Mouse (Mus musculus): Measurements from ENCODE around the gene Rdh19. TPM values are rescaled to one million over a fixed set of nuclear protein-coding genes. Genes with fewer than 3 reads are reported as not detected.
"Not testable (repeated sequence)": the region's sequence is repeated elsewhere in the genome, so short reads cannot be mapped to it uniquely, and the experiment has no call there.

Gene Rdh19
- polyA plus RNA-seq (2014; fragmentation: Nextera tagmentation; extraction: Ambion mirVana) = not detected in 2 replicates

GRCm38 (mm10) chr10:127849628-127850027 lies at the start of gene Rdh19:
Rdh19 (plus strand) TSS chr10:127849928.
- ATAC-seq = no peak
- no peaks in the 10 kb centered on the region for H3K36me3 ChIP-seq (ENCODE audit: control insufficient read depth, insufficient read depth, low read length)
- H3K4me2 ChIP-seq (ENCODE audit: low read length) = no peak within 1 kb of the TSS
- DNase-seq (ENCODE audit: low spot score) = no peak
- WGBS = 84% methylated on average over 1 of the region's 1 CpGs
- H3K9me3 ChIP-seq (replicated peaks; ENCODE audit: control insufficient read depth, low read length) = no peaks in the 10 kb centered on the region
- H3K27ac ChIP-seq (ENCODE audit: low read depth, low read length) = no peak within 1 kb of the TSS
- H3K27me3 ChIP-seq (replicated peaks; ENCODE audit: control insufficient read depth, insufficient read depth, low read length) = no peaks in the 10 kb centered on the region
- H3K9ac ChIP-seq (ENCODE audit: low read length) = no peak within 1 kb of the TSS
- H3K4me1 ChIP-seq (ENCODE audit: control insufficient read depth, insufficient read depth, low read length) = no peaks in the 10 kb centered on the region
- H3K4me3 ChIP-seq (ENCODE audit: low read depth, low read length) = no peak within 1 kb of the TSS

GRCm38 (mm10) chr10:127800891-127801290 lies 48.8 kb upstream of the Rdh19 start, which contains the start of gene Rdh16:
Rdh16 (plus strand) TSS chr10:127801152.
- no peak within 1 kb of the TSS for H3K9ac ChIP-seq (ENCODE audit: low read length)
- WGBS = 90% methylated on average over 6 of the region's 6 CpGs
- H3K9me3 ChIP-seq (replicated peaks; ENCODE audit: control insufficient read depth, low read length) = no peaks in the 10 kb centered on the region
- no peak within 1 kb of the TSS for H3K4me2 ChIP-seq (ENCODE audit: low read length)
- no peaks in the 10 kb centered on the region for H3K4me1 ChIP-seq (ENCODE audit: control insufficient read depth, insufficient read depth, low read length)
- H3K27me3 ChIP-seq (replicated peaks; ENCODE audit: control insufficient read depth, insufficient read depth, low read length) = no peaks in the 10 kb centered on the region
- no peak for DNase-seq (ENCODE audit: low spot score)
- H3K4me3 ChIP-seq (ENCODE audit: low read depth, low read length) = no peak within 1 kb of the TSS
- no peak for ATAC-seq
- H3K27ac ChIP-seq (ENCODE audit: low read depth, low read length) = no peak within 1 kb of the TSS
- no peaks in the 10 kb centered on the region for H3K36me3 ChIP-seq (ENCODE audit: control insufficient read depth, insufficient read depth, low read length)

GRCm38 (mm10) chr10:127801612-127802011 lies 48.1 kb upstream of the Rdh19 start:
- 90% methylated on average over 2 of the region's 2 CpGs for WGBS
- ATAC-seq (no peak), DNase-seq (ENCODE audit: low spot score) (no peak)
- no peak overlapping the region for H3K4me3 ChIP-seq (ENCODE audit: low read depth, low read length)
- no peaks in the 10 kb centered on the region for H3K36me3 ChIP-seq (ENCODE audit: control insufficient read depth, insufficient read depth, low read length)
- H3K4me2 ChIP-seq (ENCODE audit: low read length) = no peak overlapping the region
- H3K27me3 ChIP-seq (replicated peaks; ENCODE audit: control insufficient read depth, insufficient read depth, low read length) = no peaks in the 10 kb centered on the region
- no peaks in the 10 kb centered on the region for H3K4me1 ChIP-seq (ENCODE audit: control insufficient read depth, insufficient read depth, low read length)
- no peaks in the 10 kb centered on the region for H3K9me3 ChIP-seq (replicated peaks; ENCODE audit: control insufficient read depth, low read length)
- no peak overlapping the region for H3K9ac ChIP-seq (ENCODE audit: low read length)
- no peak overlapping the region for H3K27ac ChIP-seq (ENCODE audit: low read depth, low read length)

GRCm38 (mm10) chr10:127802236-127802635 lies 47.5 kb upstream of the Rdh19 start:
- WGBS = 85% methylated on average over 5 of the region's 5 CpGs
- no peaks in the 10 kb centered on the region for H3K27me3 ChIP-seq (replicated peaks; ENCODE audit: control insufficient read depth, insufficient read depth, low read length)

GRCm38 (mm10) chr10:127804416-127804815 lies 45.3 kb upstream of the Rdh19 start:
- no peaks in the 10 kb centered on the region for H3K4me1 ChIP-seq (ENCODE audit: control insufficient read depth, insufficient read depth, low read length)
- no peak overlapping the region for H3K27ac ChIP-seq (ENCODE audit: low read depth, low read length)
- H3K9me3 ChIP-seq (replicated peaks; ENCODE audit: control insufficient read depth, low read length) = no peaks in the 10 kb centered on the region
- H3K4me3 ChIP-seq (ENCODE audit: low read depth, low read length) = no peak overlapping the region
- WGBS = 66% methylated on average over 7 of the region's 7 CpGs
- no peak for ATAC-seq
- no peak overlapping the region for H3K4me2 ChIP-seq (ENCODE audit: low read length)
- no peak for DNase-seq (ENCODE audit: low spot score)
- H3K9ac ChIP-seq (ENCODE audit: low read length) = no peak overlapping the region
- no peaks in the 10 kb centered on the region for H3K36me3 ChIP-seq (ENCODE audit: control insufficient read depth, insufficient read depth, low read length)
- no peaks in the 10 kb centered on the region for H3K27me3 ChIP-seq (replicated peaks; ENCODE audit: control insufficient read depth, insufficient read depth, low read length)

More at GRCm38 (mm10) chr10:127802236-127802635, 47.5 kb upstream of the Rdh19 start:
- Histone ChIP-seq H3K4me3 (ENCODE audit: low read depth, low read length) (no peak overlapping the region), H3K9ac (ENCODE audit: low read length) (no peak overlapping the region), H3K9me3 (replicated peaks; ENCODE audit: control insufficient read depth, low read length) (no peaks in the 10 kb centered on the region), H3K4me1 (ENCODE audit: control insufficient read depth, insufficient read depth, low read length) (no peaks in the 10 kb centered on the region), H3K36me3 (ENCODE audit: control insufficient read depth, insufficient read depth, low read length) (no peaks in the 10 kb centered on the region), H3K27ac (ENCODE audit: low read depth, low read length) (no peak overlapping the region), H3K4me2 (ENCODE audit: low read length) (no peak overlapping the region)
- ATAC-seq (no peak), DNase-seq (ENCODE audit: low spot score) (no peak)

GRCm38 (mm10) chr10:127815888-127816287 lies 33.8 kb upstream of the Rdh19 start:
- H3K27me3 ChIP-seq (replicated peaks; ENCODE audit: control insufficient read depth, insufficient read depth, low read length) = no peaks in the 10 kb centered on the region
- H3K27ac ChIP-seq (ENCODE audit: low read depth, low read length) = no peak overlapping the region
- H3K4me2 ChIP-seq (ENCODE audit: low read length) = no peak overlapping the region
- no peaks in the 10 kb centered on the region for H3K4me1 ChIP-seq (ENCODE audit: control insufficient read depth, insufficient read depth, low read length)
- H3K4me3 ChIP-seq (ENCODE audit: low read depth, low read length) = no peak overlapping the region
- no peaks in the 10 kb centered on the region for H3K36me3 ChIP-seq (ENCODE audit: control insufficient read depth, insufficient read depth, low read length)
- H3K9me3 ChIP-seq (replicated peaks; ENCODE audit: control insufficient read depth, low read length) = 0 out of 2 replicates have a peak, but pooled peaks cover 2% of the 10 kb centered on the region
- ATAC-seq (no peak), DNase-seq (ENCODE audit: low spot score) (no peak)
- H3K9ac ChIP-seq (ENCODE audit: low read length) = no peak overlapping the region

GRCm38 (mm10) chr10:127817268-127817910 lies 32.3 kb upstream of the Rdh19 start:
- not testable (repeated sequence) for H3K36me3 ChIP-seq (ENCODE audit: control insufficient read depth, insufficient read depth, low read length); H3K9ac ChIP-seq (ENCODE audit: low read length); H3K27ac ChIP-seq (ENCODE audit: low read depth, low read length); H3K4me1 ChIP-seq (ENCODE audit: control insufficient read depth, insufficient read depth, low read length); H3K4me2 ChIP-seq (ENCODE audit: low read length); ATAC-seq; H3K27me3 ChIP-seq (replicated peaks; ENCODE audit: control insufficient read depth, insufficient read depth, low read length); H3K9me3 ChIP-seq (replicated peaks; ENCODE audit: control insufficient read depth, low read length); DNase-seq (ENCODE audit: low spot score); H3K4me3 ChIP-seq (ENCODE audit: low read depth, low read length)
- 76% methylated on average over 4 of the region's 4 CpGs for WGBS

- not testable (repeated sequence) for H3K9ac ChIP-seq (ENCODE audit: low read length); H3K27me3 ChIP-seq (replicated peaks; ENCODE audit: control insufficient read depth, insufficient read depth, low read length); H3K27ac ChIP-seq (ENCODE audit: low read depth, low read length); DNase-seq (ENCODE audit: low spot score); H3K4me2 ChIP-seq (ENCODE audit: low read length); H3K4me3 ChIP-seq (ENCODE audit: low read depth, low read length); H3K4me1 ChIP-seq (ENCODE audit: control insufficient read depth, insufficient read depth, low read length); H3K9me3 ChIP-seq (replicated peaks; ENCODE audit: control insufficient read depth, low read length); ATAC-seq; H3K36me3 ChIP-seq (ENCODE audit: control insufficient read depth, insufficient read depth, low read length)
- WGBS = 93% methylated on average over 2 of the region's 2 CpGs
Observed at GRCm38 (mm10) chr10:127821806-127822205, 27.9 kb upstream of the Rdh19 start.

- H3K4me3 ChIP-seq (ENCODE audit: low read depth, low read length) = no peak overlapping the region
- peak; percentile 3 for DNase-seq (ENCODE audit: low spot score)
- WGBS = 78% methylated on average over 6 of the region's 6 CpGs
Observed at GRCm38 (mm10) chr10:127825386-127825785, 24.3 kb upstream of the Rdh19 start.

More at GRCm38 (mm10) chr10:127825386-127825785, 24.3 kb upstream of the Rdh19 start:
- ATAC-seq = no peak
- 0 out of 2 replicates have a peak, but pooled peaks cover 3% of the 10 kb centered on the region for H3K9me3 ChIP-seq (replicated peaks; ENCODE audit: control insufficient read depth, low read length)
- H3K36me3 ChIP-seq (ENCODE audit: control insufficient read depth, insufficient read depth, low read length) = no peaks in the 10 kb centered on the region
- H3K4me2 ChIP-seq (ENCODE audit: low read length) = no peak overlapping the region
- no peaks in the 10 kb centered on the region for H3K4me1 ChIP-seq (ENCODE audit: control insufficient read depth, insufficient read depth, low read length)
- H3K9ac ChIP-seq (ENCODE audit: low read length) = no peak overlapping the region
- H3K27ac ChIP-seq (ENCODE audit: low read depth, low read length) = no peak overlapping the region
- H3K27me3 ChIP-seq (replicated peaks; ENCODE audit: control insufficient read depth, insufficient read depth, low read length) = no peaks in the 10 kb centered on the region

Measured in forebrain, embryonic 14.5 days (tissue).